Mouse (Mus musculus) granulocyte monocyte progenitor cell, adult 5-6 weeks (primary cell): ENCODE data around the gene Arrb1. TPM values are rescaled to one million over a fixed set of nuclear protein-coding genes. Genes with fewer than 3 reads are reported as not detected.

Experiments used
- ATAC-seq: replicated peaks from 2 replicates; pipeline ENCODE4 v1.8.0; 2016; ENCODE audit warnings: mild to moderate bottlenecking, moderate TSS enrichment, inconsistent platforms; ENCODE audit not compliant: poor library complexity, severe bottlenecking
- total RNA-seq, 2 experiments: library from RNA; stranded (forward) in 1 of 2; stranded (reverse) in 1 of 2; fragments of 200-712, 200-1000 nt in 1 of 2; fragments of >200 nt in 1 of 2; fragmentation: Nextera tagmentation in 1 of 2; gene quantifications; 2 replicates each; pipeline ENCODE4 v1.2.3; 2014 to 2017

The Arrb1 gene
- total RNA-seq, 2 experiments from 2014 or later: 36.6 to 40.1 TPM

GRCm38 (mm10) chr7:99572931-99573330 lies 37.7 kb downstream of the Arrb1 start:
- ATAC-seq: no peak

GRCm38 (mm10) chr7:99573351-99573750 lies 38.1 kb downstream of the Arrb1 start:
- no peak for ATAC-seq

DNA sequence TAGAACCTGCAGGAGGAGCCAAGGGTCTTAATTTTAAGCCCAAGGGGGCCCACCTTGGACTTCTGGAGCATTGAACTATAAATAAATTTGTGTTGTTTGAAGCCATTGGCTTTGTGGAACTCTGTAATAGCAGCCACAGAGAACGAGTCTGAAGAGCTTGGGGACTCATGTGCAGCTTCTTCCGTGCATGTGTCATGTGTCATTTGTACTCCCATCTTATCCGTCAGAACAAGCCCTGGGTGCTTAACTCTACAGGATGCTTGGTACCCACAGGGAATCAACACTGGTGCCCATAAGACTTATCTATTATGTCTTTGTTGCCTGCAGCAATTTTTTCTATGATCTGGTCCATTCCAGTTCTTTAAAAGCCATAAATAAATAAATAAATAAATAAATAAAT lies 43.0 kb downstream of the Arrb1 start:
- no peak for ATAC-seq

GRCm38 (mm10) chr7:99579491-99580190 lies 44.4 kb downstream of the Arrb1 start:
- ATAC-seq: no peak

GRCm38 (mm10) chr7:99580247-99580646 lies 45.0 kb downstream of the Arrb1 start:
- ATAC-seq: peak; percentile 82

GRCm38 (mm10) chr7:99582306-99582705 lies 47.0 kb downstream of the Arrb1 start:
- ATAC-seq: no peak

GRCm38 (mm10) chr7:99582867-99583266 lies 47.6 kb downstream of the Arrb1 start:
- no peak for ATAC-seq

DNA sequence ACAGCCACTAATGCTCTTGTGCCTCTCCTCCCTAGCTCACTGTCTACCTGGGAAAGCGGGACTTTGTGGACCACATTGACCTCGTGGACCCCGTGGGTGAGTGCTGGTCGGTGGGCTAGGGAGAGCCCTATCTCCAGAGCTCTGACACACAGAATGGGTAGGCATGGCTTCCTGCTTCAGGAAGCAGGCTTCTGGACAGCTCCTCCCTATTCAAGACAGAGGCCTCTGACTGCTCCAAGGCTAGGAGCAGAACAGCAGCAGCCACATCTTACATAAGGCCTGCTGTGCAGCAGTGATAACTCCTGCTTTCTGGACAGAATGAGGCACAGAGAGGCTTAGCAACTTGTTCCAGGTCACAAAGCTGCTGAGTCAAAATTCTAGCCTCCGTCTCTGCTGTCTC lies 48.4 kb downstream of the Arrb1 start:
- no peak for ATAC-seq

DNA sequence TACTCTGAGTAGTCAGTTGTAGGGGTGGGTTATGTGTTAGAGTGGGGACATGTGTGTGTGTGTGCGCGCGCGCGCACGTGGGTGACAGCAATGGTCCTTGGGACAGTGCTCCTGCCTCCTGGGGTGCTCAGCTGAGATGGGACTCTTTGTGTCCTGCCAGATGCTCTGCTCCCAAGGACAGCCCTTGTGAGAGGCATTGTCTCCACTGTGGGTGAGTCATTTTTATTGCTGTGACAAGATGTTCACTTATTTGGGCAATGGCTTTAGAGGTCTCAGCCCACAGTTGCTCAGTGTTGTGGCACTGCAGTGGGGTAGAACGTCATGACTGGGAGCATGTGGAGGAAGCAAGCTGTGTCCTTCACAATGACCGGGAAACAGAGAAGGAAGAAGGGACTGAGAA lies 50.7 kb downstream of the Arrb1 start:
- ATAC-seq: no peak

DNA sequence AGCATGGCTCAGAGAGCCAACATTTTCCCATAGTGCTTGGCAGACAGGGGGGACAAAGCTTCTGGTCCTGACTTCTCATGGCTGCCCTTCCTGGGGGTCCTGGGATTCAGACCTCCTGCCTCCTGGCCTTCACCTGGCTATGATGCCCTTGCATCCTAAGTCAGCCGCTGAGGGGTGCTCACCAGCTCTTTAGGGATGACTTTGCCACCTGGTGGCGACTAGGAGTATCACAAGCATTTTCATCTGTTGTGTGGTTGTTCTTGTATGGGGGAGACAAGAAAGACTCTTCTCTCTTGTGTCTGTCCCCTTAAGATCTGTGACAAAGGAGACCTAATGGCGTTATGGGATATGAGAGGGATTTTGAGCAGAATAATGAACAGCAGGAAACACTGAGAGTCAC lies 54.8 kb downstream of the Arrb1 start:
- ATAC-seq: peak; percentile 57

- ATAC-seq: no peak
Measured at GRCm38 (mm10) chr7:99590646-99591045, 55.4 kb downstream of the Arrb1 start.

GRCm38 (mm10) chr7:99592669-99593068 lies 57.4 kb downstream of the Arrb1 start:
- ATAC-seq: no peak

- ATAC-seq: peak; percentile 22; the same call in 1 of the 2 replicates
Measured at GRCm38 (mm10) chr7:99593868-99594803, 58.9 kb downstream of the Arrb1 start.

DNA sequence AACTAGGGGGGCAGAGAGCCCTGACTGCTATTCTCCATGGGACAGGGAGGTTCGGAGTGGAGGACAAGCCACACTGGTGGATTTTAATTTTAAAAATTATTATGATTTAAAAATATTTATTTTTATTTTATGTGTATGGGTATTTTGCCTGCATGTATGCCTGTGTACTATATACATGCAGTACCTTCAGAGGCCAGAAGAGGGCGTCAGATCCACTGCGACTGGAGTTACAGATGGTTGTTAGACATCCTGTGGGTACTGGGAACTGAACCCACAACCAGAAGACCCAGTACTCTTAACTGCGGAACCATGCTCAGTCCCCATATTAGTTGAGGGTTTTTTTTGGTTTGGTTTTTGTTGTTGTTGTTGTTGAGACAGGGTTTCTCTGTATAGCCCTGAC lies 63.5 kb downstream of the Arrb1 start:
- no peak for ATAC-seq

GRCm38 (mm10) chr7:99603875-99604662 lies 68.8 kb downstream of the Arrb1 start:
- ATAC-seq: no peak

DNA sequence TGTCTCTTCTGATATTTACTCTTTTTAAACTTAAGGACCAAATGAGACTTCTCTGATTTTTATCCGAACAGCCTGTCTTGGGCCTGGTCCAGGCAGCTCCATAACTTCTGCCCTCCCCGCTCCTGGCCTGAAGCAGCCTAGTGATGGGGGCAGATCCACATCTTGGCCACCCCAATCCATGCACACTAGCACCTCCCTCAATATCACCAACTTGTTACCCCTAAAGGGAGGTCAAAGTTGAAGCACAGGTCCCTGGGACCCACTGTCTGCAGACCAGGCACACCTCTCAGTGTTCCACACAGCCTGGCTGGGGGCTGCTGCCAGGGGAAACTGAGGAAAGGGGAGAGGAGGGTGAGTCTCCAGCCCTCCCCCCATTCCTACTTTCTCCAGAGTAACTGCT lies 69.8 kb downstream of the Arrb1 start:
- no peak for ATAC-seq

DNA sequence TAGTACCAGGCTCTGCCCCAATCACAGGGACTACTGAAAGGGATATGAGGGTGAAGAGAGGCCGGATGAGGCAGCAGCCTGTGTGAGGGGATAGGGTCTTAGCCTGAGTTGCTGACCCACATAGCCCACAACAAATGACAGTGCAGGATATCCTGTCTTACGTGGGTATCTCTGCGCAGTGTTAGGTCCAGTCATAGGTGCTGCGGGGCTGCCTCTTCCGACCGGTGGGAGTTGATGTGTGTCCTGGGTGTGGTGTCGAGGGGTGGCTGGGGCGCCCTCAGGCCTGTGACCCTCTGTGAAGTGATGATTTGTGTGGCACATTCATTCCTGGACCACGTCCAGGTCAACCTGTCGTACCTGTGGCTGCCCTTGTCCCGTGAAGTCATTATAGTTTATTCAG lies 71.0 kb downstream of the Arrb1 start:
- no peak for ATAC-seq

- no peak for ATAC-seq
Measured at GRCm38 (mm10) chr7:99606766-99607165, 71.5 kb downstream of the Arrb1 start.

DNA sequence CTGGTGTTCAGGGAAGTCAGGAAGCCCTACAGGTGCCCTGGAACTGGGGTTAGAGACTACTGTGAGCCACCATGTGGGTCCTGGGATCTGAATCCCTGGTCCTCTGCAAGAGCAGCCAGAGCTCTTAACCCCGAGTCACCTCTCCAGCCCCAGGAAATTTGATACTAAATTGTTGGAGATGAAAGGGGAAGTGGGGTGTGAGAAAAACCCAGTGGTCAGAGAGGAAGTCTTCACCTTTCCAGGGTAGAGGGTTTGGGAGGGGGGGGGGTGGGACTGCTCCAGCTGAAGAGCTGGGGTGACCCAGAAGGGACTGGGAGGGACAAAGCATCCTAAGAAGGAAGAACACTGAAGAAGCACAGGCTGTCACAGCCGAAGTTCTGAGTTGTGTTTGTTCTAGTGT lies 72.4 kb downstream of the Arrb1 start:
- peak; percentile 51 for ATAC-seq

GRCm38 (mm10) chr7:99618264-99618663 lies 83.0 kb downstream of the Arrb1 start:
- no peak; the same call in 1 of the 2 replicates for ATAC-seq

DNA sequence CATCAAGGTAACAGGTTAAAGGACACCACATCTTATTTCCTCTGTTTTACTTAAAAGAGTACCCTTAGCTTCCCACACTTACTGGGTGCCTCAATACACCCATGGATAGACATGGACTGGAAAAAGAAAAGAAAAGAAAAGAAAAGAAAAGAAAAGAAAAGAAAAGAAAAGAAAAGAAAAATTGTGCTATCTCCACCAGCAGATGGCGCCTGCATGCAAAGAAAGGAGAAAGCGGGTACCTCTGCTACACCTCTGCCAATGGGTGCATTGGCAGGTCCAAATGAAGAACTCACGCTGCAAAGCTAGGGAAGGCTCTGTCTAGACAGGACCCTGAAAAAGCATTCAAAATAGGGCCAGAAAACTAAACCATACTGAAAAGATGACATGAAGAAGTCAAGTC lies 83.6 kb downstream of the Arrb1 start:
- ATAC-seq: no peak
